Mouse (Mus musculus): Measurements from ENCODE around the gene Prdm2. TPM values are rescaled to one million over a fixed set of nuclear protein-coding genes. Genes with fewer than 3 reads are reported as not detected.

The Prdm2 gene
- total RNA-seq, 2 experiments from 2014 or later, result 26.2 to 28.1 TPM

DNA sequence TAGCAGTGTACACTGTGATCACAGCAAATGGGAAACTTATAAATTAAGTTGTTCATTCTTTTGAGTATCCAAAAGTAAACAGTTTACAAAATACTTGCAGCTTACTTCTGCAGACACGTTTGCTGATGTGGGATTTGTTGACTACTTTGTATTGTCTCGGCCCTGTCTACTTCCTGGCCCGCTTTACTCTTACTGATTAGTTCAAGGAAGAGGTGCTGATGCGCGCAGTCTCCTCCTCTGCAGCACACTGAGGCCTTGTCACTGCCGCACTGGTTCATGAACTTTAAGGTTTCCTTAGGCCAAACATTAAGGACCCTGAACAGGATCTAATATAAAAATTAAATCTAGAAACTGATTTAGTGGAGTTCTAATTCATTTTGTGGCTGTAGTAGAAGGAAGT lies 58.2 kb downstream of the Prdm2 start:
- no peak for DNase-seq

DNA sequence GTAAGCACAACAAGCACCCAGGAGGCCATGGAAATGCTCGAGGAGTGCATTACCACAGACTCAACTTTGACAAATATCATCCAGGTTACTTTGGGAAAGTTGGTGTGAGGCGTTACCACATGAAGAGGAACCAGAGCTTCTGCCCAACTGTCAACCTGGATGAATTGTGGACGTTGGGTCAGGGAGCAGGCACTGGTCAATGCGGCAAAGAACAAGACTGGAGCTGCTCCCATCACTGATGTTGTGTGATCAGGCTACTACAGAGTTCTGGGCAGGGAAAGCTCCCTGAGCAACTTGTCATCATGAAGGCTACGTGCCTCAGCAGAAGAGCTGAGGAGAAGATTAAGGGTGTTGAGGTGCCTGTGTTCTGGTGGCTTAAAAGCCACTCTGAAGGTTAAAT lies 60.2 kb downstream of the Prdm2 start:
- no peak for DNase-seq

DNA sequence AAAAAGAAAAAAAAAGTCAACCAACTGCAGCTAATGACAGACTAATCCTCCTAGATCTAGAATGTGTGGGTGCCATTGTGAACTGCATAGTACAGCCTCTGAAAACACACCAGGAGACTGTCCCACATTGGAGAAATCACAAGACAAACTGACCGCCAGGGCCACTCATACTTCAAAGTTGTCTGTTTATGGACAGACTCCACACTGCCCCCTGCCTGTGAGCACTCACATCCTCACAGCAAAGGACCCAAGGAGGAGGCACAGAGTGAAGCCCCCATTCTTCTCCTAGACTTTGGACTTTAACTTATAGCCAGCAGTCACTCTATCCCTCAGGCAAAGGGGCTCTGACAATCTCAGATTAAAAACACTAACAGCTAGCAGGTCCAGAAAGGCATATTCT lies 61.5 kb downstream of the Prdm2 start:
- DNase-seq, result peak; percentile 77 to 78

DNA sequence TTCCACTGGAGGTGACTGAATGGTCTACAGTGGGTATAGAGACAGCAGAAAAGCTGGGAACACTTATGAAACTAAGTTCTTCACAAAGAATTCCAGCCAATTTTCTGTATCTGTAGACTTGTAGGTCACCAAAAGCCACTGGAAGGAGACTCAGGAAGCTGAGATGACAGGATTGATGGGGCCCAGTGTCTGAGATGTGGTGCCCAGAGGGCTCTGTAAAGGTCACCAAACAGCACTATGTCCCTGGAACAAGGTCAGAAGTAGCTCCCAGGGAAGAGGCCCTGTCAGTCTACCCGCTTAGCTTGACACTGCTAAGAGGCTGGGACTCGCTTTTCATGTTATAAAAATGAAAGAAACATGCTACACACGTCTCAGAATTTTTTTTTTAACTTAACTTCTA lies 65.1 kb downstream of the Prdm2 start:
- DNase-seq, result peak; percentile 34 to 55

DNA sequence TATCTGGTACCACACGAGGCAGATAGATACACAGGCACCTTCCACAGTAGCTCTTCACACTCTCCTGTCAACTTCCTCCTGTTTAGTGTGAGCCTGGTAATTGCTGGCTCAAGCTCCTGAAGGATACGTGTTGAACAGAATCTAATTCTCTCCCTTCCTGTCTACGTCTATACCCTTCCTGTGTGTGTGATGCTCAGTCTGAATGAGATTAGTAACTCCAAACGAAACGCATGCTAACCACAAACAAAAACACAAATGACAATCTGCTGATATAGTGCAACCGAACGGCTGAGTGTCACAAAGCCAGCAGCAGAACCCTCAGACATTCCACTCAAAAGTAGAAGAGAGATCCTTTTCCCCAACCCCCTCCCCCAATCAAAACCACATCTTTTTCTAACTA lies 69.2 kb downstream of the Prdm2 start:
- DNase-seq, result no peak

DNA sequence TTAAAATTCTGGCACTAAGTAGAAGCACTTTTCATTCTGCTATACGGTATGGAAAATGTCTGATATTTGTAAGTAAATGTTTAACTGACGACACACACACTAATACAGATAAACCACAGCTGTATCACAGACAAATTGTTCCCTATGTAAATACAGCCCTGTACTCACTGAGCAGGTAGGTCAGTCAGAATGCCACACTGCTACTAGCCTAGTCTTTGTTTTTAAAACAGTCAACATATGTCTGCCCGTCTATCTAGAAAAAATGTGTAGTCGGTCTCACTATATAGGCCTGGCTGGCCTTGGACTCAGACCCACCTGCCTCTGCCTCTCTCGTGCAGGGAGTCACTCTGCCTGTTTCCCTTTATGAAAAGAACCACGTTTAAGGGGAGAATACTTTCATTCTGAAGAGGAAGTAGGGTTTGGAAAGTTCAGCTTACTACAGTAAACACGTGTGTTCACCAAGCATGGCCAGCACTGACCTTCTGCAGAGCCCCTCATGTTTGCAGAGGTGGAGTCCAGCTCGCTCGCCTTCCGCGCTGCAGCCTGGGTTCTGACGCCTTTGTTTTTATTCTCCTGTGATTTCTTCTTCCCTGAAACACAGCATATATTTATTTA lies 71.0 kb downstream of the Prdm2 start:
- DNase-seq, result no peak

DNA sequence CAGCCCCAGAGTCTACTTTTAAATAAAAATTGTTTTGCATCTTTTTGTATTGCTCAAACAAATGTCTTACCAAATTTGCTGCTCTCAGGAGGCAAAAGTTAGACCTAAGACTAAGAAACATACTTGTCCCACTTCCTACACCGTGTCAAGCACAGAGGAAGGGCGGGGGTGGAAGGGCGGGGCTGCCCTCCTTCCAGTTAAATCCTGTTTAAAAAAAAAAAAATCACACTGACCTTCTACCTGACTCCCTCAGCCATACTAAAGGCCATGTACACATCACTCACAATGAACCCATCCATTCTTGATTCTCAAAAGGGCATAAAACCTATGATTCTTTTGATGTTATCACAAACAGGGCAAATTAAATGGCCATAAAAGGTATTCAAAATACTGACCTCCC lies 71.9 kb downstream of the Prdm2 start:
- no peak for DNase-seq

DNA sequence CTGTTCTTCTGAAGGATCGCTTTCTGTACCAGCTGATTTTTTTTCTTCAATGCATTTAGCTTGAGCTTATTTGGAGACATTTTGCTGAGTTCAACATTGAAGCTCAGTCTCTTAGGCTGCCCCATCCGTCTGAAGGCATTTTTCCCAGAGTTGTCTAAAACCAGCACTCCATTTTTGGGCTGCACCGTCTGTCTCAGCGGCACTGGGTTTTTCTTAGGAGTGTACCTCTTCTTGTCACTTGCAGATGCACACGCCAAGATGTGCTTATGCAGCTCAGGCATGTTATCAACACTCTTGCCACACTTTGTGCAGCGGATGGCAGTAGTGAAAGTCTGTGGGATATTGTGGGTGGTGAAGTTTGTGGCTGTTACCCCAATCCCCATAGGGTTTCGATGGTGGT lies 80.4 kb downstream of the Prdm2 start:
- DNase-seq, result no peak

DNA sequence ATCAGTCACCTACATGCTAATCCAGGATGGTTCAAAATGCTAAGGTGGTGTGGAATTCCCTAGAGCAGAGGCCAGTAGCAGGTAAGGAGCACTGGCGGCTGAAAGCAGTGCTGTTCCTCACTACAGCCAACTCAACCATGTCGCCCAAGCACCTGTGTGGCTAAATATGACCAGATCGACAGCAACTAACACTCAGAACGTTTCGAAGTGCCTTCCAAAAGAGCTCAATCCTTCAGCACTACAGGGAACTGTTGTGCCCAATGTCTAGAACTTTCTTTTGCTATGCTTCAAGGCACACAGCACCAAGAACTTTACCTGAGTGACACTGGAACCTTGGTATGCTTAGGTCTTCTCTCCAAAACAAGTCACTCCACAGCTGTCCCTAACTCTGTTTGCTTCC lies 82.4 kb downstream of the Prdm2 start:
- no peak for DNase-seq

DNA sequence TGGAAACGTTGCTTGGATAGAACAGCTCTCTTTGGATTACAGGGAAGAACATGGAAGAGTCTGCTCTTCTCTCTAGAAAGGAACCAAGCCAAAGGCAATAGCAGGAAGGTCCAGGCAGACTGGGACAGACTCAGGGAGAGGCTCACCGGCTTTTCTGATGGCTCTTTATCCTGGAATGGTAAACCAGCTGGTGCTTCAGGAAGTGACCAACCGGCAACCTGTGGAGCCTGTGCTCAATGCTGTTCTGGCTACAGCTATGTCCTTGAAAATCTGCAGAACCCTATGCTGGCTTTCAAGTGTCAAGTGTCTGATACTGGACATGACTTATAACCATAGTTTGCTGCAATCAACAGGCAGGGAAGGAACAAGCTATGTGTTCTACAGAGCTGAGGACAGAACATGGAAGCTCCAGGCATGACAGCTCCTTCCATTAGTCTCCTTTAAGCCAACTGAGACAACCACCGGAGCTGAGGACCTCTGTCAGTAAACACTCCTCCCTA lies 83.5 kb downstream of the Prdm2 start:
- peak in 1 of 2 experiments; percentile 25 for DNase-seq

DNA sequence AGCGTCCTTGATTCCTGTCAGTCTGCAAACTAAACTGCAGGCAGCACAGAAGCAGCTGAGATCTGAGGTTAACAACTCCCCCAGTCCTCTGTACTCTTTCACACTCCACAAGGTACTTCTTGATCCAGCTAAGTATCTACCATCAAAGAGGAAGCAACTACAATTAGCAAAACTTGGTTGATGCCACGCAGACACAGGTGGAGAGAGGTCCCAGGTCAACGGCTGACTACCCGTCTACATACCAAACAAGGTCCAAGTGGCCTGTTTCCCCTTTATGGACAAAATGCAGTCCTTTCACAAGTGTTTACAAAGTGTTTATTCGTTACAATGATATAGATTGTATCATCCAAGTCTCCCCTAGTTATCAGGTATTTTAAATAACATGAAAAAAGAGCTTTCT lies 85.6 kb downstream of the Prdm2 start:
- DNase-seq, result no peak

DNA sequence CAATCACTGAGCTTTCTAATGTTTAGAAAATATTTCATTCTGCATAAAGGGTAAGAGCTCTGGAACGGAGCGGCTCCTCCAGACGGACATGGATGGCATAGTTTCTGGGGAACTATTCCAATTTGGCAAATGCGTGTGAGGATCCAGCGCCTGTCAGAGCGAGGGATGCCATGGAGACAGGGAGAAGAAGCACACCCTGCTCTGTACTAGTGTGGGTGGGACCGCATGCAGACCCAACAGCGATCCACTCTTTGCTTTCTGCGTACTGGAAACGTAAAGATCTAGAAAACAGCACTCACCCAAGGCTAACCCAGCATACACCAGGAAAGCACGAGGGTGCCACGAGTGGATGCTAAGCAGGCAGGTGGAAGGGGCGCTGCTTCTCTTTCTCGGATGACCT lies 86.3 kb downstream of the Prdm2 start:
- DNase-seq, result no peak

DNA sequence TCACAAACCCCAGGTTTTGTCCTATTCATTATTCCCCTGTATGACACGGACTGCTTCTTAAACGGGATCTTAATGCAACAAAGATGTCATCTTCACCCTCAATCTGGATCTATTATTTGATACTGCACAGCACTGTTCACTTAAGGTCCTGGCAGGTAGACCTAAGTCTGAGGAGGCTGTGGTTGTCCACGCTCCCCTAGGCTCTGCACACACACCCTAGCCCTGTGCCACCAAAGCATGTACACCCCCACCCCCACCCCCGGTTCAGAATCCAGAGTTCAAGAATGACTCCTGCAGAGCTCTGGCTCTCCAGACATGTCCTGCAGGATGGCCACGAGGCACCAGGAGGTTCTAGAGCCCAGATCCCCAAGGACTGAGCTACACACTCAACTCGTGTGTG lies 87.5 kb downstream of the Prdm2 start:
- DNase-seq, result no peak

DNA sequence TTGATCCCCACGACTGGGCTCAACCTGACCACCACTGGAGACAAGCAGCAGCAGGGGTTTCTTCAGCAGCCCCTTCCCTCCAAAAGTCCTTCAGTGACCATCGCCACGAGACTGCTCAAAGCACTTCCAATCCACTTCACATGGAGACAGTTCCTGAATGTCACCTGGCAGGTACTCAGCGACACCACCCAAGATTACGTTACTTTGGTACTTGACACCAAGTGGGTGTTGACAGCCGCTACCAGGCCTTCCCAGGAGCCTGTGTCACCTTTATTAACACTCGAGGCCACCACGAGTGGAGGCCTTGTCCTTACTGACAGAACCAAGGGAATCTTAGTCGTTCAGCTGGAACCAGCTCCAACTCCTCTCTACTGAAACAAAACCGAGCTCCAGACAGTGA lies 89.8 kb downstream of the Prdm2 start:
- DNase-seq, result no peak

DNA sequence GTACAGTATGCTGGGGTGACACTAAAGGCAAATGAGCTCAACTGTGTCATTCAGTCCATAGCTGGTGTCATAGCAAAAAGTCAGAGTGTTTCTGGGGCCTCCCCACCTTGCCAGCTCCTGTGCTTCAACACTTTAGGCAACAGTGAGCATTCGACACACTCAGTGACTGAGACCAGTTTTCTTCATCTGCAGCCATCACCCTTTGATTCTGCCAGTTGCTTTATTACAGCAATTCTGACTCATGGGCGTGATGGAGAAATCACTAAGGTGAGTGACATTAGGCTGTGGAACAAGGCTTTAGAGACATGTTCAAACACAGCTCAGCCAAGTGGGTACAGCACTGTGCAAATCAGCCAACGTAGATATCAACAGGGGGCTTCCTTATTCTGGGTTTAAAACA lies 91.6 kb downstream of the Prdm2 start:
- peak in 1 of 2 experiments; percentile 29 for DNase-seq

DNA sequence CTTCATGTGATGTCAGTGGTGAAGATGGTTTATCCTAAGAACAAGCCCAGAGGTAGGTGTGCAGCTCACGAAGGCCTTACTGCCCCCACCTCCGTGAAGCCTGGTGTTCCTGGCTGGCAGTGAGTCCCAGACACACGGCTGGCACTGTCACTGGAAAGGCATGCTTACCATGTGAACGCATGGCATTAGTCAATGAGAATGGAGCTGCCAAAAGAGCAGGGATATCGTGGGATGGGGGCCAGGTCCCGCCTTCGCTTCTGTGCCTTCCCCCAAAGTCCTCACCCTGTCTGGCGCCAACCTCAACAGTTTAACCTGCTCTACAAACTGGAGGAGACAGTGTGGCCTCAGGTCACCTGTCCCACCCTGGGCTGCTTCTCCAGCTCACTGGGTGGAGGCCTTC lies 92.8 kb downstream of the Prdm2 start:
- peak; percentile 50 to 59 for DNase-seq

DNA sequence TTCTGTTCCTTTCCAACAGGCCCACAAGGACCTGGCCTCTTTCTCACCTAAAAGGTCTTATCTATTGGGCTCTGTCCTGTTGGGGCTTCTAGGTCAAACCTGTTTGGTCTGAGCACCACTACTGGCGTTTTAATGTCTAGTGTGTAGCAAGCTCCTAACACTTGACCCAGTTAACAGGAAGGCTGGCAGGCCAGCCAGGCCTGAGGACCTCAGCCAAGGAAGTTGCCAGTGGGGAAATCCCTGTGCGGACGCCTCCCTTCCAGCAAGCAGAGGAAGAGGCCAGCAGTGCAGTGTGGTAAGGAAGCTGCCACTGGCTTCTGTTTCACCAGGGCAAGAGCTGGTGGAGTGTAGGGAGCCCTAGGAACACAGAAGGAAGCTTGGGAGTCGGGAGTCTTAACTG lies 94.0 kb downstream of the Prdm2 start:
- peak; percentile 78 to 85 for DNase-seq

DNA sequence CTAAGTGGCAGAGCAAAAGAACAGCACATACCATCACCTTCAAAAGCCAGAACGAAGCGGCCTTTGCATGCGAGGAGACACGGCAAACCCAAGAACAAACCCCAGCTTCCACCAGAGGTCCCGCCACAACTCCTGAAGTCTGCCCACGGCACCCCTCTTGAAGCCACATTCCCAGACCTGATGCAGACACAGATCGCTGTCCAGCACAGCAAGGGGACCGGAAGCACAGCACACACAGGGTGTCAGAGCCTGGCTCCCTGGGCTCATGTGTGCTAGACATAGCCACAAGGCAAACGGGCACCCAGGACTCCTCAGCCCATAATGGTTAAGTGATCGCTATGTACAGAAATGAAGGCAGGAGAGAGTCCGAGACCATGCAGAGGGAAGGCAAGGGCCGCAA lies 96.9 kb downstream of the Prdm2 start:
- DNase-seq, result no peak

DNA sequence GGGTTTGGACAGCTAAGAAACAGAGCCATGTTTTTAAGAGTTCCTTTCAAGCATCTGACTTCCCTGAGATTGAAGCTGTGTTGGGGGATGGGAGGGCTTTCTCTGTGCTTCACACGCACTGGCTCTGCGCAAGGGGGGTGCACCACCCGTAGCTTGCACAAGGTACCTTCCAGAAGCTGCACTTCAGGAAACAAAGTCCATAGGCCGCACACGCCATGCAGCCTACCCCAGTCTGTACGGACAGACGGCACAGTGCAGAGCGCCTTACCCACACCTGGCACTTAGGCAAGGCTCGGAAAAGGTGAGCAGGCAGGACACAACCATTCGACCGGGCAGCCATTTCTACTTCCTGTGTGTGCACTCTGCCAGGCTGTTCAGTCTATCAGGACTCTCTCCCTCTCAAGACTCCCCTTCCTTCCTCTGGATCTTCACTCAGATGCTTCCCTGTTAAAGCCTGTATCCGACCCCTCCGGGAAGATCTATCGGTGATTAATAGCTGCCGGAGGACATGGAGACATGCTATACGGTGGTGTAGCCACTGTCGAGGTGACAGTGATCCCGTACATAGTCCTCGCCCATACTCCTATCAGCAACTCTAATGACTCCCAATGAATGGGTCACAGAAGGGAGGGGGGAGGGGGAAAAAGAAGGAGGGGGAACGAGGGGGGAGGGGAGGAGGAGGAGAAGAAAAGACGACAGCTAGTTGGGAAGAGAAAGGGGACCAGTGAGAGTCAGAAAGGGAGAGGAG lies 98.4 kb downstream of the Prdm2 start:
- DNase-seq, result no peak

DNA sequence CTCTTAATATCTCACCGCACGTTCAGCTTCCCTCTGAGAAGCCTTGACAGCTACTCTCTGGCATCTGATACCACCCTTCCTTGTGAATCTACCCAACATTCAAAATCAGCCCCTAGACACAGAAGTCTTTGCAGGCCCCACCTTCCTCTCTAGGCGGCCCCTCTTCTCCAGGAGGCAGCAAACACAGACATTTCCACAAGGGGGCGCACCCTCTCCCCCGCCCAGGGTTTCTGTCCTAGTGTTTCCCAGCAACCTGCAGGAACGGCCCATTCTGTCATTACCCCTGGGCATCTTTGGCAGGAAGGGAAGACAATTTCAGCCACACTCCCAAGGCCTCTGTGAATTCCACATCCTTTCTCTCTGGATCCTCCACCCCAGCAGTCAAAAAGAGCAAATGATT lies 99.8 kb downstream of the Prdm2 start:
- DNase-seq, result peak; percentile 75 to 84

DNA sequence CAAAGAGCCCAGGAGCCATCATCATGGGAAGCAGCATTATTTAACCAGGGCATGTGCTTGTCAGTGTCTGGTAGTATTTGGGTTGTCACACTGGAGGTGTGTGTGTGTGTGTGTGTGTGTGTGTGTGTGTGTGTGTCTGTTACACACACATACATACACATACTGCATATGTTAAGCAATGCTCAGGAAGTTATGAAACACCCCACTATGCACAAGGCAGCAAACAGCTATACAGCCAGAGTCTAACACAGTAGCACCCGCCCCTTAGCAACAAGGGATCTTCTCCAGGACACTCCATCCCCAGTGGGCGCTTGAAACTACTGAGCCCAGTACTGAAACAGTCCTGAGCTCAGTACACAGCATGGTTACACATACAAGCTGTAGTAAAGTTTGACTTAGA lies 100.4 kb downstream of the Prdm2 start:
- no peak for DNase-seq

DNA sequence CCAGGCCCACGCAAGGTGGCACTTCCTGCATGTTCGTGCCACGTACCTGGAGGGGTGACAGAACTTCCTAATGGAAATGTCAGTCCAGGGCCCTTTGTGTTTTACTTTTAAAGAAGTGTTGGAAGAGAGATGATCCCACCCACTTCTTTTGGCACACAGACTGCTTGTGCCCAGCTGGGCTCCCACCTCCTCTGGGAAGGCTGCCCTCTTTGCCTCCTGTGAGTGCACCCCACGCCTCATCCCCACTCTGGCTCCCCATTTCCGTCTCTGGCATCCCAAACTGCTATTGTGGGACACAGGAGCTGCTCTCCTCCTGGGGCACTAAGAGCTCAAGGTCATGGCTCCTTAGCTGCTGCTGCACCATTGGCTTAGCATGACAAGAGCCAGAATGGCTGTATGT lies 100.9 kb downstream of the Prdm2 start:
- no peak for DNase-seq

DNA sequence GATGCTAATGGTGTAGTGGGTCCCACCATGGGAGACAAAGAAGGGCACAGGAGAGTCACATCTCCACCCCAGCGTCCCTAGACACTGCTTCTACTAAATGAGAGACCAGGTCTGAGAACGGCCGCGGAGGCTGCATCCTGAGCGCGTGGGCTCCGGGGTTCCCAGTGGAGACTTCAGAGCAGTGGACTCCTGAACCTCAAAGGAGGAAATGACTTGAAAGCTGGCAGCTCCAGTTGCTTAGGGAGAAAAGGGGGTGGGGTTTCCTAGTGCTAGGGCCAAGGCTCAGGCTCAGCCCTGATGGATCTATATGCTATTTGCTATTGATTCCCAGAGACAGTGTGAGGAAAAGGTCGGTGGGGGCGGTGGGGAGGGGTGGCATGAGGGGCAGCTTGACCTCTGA lies 104.2 kb downstream of the Prdm2 start:
- DNase-seq, result no peak

DNA sequence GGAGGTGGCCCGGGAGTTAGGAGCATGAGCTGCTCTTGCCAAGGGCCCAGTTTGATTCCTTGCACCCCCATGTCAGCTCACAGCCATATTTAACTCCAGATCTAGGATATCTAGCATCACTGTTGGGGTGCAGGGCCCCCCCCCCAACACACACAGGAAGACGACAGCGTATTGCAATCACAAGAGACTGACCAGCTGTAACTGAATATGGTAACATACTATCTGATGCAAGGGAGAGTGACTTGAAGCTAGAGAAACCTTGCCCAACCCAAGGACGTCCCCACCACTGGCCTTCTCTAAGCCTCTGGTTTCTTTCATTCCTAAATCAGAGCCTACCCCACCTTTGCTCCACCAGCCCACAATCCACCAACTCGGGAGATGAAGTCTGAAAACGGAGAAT lies 105.8 kb downstream of the Prdm2 start:
- no peak for DNase-seq

Data from adrenal gland, postnatal 36 days (tissue).